Mouse (Mus musculus) c-Kit-negative CD71-positive TER-119-positive erythroid progenitor cells, embryonic 14.5 days (primary cell): ENCODE data around the gene Agr3.

Experiments
- DNase-seq: peaks from one replicate; pipeline ENCODE4 v3.0.0-alpha.2; 2013; ENCODE audit warnings: low read depth, low spot score

The Agr3 gene

GRCm38 (mm10) chr12:35983472-35983871 lies 58.1 kb downstream of the Agr3 start:
- no peak for DNase-seq

GRCm38 (mm10) chr12:35984743-35985142 lies 59.3 kb downstream of the Agr3 start:
- DNase-seq: no peak

GRCm38 (mm10) chr12:35992711-35993110 lies 67.3 kb downstream of the Agr3 start, which contains the start of gene Agr2:
Gene Agr2 (plus strand): TSS chr12:35992907.
- DNase-seq: no peak

GRCm38 (mm10) chr12:35993583-35993982 lies 68.2 kb downstream of the Agr3 start:
- no peak for DNase-seq

- DNase-seq: no peak
These were observed 68.7 kb downstream of the Agr3 start for GRCm38 (mm10) chr12:35994098-35994497.

GRCm38 (mm10) chr12:35995799-35996198 lies 70.4 kb downstream of the Agr3 start:
- no peak for DNase-seq
